Mouse (Mus musculus): ENCODE results near the gene Btf3.

Gene Btf3

DNA sequence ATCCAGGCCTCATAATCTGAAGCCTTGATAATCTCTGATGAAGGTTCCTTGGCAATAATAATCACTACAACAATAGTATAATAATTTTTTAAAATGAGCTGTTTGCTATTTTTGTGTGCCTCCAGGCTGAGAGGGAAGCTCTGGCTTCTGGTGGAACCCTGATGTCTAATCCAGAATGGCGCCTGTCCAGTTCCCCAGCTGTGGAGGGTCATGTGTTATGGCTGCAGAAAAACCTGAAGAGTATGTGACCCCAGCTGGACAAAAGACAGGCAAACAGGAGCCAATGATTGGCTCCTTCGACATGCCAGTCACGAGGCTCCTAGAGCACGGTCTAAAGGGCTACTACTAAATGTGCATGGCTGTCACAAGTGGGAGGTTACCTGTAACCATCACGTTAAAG is 23.7 kb upstream of the Btf3 start:
- DNase-seq (ENCODE audit: low read depth, low spot score): no peak

DNA sequence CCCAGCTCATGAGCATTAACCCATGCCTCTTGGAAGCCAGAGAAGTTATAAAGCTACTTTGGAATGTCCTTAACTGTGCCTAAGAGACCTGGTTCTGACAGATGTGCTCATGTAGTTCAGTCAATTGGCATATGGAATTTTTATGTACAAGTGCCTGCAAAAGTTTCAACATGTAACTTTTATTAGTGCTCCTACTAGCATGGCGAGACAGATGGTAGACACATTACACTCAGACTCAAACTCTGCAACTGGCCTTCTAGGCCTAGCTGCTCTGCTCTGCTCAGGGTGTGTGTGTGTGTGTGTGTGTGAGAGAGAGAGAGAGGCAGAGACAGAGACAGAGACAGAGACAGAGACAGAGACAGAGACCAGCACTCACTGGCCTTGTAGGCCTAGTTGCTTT is 19.4 kb upstream of the Btf3 start:
- DNase-seq (ENCODE audit: low read depth, low spot score): no peak

DNA sequence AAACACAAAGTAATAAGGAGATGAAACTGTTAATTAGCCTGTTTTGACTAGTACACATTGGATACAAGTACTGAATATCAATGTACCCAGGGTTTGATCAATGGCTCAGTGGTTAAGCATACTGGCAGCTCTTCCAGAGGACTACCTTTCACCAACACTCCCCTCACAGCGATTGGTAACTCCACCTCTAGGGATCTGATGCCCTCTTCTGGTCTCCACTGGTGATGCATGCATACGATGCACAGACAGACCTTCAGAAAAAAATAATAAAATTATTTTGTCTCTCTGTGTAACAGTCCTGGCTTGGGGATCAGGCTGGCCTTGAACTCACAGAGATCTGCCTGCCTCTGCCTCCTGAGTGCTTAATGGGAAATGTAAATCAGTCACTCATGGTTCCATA is 15.3 kb upstream of the Btf3 start:
- no peak for DNase-seq (ENCODE audit: low read depth, low spot score)

DNA sequence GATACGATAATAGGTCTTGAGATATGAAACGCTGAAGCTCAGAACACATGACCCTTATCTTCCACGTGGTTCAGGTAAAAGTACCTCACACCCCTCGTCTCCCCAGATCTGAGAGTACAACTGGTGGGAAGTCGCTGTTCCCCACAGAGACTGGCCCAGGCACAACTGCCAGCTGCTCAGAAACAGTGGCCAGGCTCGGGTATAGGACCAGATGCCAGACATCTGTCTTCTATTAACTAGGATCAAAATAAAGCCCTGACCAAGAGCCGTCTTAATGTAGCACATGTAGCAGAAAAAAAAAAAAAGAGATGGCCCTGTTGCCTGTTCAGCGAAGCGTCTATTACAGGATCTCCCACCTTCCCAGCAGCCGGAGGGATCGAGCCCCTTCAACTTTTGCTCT is 8.2 kb upstream of the Btf3 start:
- no peak for DNase-seq (ENCODE audit: low read depth, low spot score)

DNA sequence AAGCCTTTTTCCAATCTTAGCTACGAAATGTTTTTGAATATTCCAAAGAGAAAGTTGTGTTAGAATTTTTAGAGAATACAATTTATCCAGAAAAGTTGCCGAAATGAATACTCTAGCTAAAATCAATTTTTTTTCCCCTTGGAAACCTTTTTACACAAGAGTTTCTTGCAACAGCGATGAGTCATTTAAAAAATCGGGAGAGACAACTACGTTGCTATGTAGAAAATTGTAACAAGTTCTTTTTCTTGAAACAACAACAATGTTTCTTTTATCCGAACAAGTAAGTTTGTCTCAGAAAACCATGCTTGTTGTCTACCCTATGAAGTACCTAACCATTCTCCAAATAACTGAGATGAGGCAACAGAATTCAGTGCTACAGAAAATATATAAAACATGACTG is 1.1 kb upstream of the Btf3 start:
- DNase-seq (ENCODE audit: low read depth, low spot score): no peak

DNA sequence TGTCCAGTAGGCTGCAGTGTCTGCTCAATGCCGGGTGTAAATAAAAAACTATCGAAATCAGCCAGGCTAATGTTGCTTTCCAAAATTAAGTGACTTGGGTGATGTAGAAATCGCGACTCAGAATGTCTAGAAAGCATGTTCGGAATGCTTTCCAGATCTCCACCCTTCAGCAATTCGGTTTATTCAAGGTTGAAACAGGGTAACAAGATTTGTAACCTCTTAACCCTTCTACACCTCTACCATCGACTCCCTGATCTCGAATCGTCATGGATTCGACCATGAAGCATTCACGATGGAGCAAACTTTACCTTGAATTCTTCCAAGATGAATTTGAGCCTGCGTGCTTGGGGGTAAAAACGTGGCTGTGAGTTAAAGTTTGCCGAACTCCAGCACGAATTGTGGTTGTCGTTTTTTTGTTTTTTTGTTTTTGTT is 456 bp upstream of the Btf3 start:
- DNase-seq (ENCODE audit: low read depth, low spot score): no peak

DNA sequence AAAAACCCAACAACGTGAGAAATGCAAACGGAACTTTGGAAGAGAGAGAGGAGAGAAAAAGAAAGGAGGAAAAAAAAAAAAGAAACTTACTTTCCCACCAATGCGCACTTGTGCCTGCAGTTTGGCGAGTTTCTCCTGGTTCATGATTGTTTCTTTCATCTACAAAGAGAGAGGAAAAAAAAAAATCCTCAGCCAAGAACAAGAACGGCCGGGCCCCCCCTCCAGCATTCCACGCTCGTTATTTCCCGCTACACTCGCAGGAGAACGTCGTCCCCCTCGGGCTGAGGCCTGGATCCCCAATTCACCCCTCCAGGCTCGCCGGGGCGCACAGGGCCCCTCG is 696 bp downstream of the Btf3 start:
- no peak for DNase-seq (ENCODE audit: low read depth, low spot score)

DNA sequence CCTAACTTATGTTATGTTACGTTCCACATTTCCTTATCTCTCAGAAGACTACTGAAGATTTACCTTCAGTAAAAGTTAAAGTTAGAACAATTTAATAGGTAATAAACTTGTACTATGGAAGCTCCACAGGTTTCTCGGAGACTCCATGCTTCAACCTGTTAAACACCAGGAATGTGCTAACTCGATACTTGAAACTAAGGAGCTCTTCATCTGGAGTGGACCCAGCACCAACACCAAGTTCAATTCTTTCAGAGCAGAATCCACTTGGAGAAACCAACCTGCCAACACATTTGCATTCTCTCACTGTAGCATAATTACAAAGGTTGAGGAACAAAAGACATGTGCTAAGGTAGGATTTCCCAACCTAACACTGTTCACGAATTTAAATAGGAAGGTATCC is 1.7 kb downstream of the Btf3 start:
- DNase-seq (ENCODE audit: low read depth, low spot score): no peak

DNA sequence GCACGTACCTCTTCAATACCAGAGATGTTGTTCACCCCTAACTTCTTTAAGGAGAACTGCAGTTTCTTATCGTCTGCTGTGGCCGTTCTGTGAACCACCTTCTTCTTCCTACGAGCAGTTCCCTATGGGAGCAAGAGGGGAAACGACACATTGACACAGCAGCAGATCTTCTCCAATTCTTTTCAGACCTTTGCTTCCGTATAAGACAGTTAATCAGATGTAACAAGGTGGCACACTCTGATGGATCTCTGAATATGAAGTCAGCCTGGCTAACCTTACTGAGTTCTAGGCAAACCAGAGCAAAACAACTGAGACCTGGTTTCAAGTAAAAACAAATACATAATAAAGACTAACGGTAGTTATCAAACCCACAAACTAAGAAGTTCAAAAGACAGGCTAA is 3.2 kb downstream of the Btf3 start:
- DNase-seq (ENCODE audit: low read depth, low spot score): no peak

DNA sequence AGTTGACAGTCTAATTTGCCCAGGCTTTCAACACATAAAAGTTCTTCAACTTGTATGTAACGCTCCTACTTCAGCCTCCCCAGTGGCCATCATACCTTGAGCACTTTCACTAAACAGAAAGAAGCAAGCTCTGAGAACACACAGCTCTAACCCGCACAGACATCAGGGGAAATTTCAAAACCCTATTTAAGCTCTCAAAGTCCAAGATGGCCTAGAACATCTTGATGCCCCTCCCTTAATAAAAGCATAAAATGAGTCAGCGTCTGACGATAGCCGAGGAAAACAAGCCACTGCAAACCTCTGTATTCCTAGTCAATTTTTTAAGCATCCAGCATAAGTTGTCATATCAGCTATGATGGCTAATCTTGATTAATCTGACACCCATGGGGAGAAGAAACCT is 5.2 kb downstream of the Btf3 start:
- DNase-seq (ENCODE audit: low read depth, low spot score): no peak

DNA sequence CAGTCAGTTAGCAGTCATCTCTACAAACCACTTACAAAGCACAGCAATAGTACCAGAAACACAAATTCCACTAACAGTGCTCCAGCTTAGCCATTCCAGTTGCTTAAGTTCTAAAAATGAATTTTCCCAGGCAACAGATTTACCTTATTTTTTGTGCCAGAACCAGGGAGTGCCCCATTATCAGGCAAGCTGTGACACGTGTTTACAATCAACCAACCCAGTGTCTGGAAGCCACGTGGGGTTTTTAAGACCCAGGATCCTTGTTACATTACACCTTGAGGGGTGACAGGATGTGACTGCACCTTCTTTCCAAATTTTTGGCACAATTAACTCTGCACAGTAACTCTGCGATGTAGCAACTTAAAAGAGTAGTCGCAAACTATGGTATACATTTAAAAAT is 8.1 kb downstream of the Btf3 start:
- DNase-seq (ENCODE audit: low read depth, low spot score): no peak

DNA sequence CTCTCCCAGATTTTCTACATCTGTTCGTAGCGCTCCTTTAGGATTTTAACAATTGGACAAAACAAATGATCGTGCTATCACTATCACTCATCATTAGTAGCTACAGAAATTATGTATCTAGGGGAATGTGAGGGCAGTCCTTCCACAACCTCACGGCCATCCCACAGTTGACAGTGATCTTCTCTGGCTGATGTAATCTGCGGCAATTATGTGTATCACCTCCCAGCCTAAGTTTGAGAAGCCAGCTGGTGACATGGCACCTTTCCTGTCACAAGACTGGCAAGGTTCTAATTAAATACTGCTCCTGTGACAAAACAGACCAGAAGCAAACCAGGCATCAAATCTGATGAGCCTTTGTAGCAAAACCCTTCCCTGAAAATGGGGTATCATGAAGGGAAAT is 8.8 kb downstream of the Btf3 start:
- DNase-seq (ENCODE audit: low read depth, low spot score): no peak

DNA sequence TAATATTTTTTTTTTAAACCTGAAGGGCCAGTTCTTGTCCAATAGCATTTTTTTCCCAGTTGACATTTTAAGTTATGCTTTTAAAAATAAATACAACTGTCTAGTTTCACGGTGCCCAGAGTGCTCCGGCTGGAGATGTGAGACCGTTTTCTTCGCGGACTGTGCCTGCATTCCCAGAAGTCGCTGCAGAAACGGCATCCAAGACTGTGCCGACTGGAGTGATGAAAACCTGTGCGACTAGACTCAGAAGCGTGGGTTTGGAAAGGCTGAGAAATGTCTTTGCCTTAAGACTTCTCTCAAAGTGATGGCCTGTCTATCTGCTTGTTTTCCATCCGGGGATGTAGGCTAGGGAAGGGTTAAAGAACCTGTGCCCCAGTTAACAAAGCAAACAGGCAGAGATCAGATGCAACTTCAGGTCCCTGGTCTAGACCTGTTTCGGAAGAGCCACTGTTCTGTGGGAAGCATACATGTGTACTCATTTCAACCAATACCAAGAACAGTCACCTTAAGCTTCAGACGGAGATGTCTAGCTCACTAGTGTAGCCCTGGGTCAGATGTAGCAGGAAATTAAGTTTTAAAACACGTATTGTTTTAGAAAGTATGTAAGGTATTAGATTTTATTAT is 9.8 kb downstream of the Btf3 start:
- DNase-seq (ENCODE audit: low read depth, low spot score): no peak

DNA sequence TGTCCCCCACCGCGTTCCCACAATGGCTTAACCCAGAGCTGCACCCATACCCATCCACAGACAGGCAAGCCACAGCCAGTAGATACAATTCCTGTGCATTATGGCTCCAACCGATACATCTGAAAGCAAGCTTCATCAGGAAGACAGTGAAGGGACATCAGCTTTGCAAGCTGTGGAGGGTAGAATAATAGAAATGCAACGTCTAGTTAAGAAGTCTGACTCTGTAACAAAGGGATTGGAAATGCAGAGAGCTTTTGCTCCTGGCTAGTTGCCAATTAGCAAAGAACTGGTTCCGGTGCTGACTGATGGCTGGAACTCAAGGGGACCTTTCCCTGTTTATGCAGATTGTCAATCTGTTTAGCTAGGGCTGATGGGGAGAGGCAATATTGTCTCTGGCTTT is 10.4 kb downstream of the Btf3 start:
- DNase-seq (ENCODE audit: low read depth, low spot score): no peak

DNA sequence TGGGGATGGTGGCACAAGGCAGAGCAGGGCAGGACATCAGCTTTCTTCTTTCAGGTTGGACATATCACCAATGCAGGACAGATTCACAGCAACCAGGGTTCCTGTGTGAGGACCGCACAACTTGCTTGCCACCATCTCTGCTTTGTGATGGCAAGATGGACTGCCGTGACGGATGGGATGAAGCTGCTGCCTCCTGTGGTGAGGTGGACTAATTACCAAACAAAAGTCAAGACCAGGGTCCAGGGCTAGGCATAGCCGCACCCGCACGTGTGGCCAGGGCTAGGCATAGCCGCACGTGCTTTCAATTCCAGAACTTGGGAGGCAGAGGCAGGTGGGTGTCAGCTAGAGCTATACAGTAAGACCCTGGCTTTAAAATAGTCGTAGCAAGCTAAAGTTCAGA is 11.5 kb downstream of the Btf3 start:
- DNase-seq (ENCODE audit: low read depth, low spot score): no peak

DNA sequence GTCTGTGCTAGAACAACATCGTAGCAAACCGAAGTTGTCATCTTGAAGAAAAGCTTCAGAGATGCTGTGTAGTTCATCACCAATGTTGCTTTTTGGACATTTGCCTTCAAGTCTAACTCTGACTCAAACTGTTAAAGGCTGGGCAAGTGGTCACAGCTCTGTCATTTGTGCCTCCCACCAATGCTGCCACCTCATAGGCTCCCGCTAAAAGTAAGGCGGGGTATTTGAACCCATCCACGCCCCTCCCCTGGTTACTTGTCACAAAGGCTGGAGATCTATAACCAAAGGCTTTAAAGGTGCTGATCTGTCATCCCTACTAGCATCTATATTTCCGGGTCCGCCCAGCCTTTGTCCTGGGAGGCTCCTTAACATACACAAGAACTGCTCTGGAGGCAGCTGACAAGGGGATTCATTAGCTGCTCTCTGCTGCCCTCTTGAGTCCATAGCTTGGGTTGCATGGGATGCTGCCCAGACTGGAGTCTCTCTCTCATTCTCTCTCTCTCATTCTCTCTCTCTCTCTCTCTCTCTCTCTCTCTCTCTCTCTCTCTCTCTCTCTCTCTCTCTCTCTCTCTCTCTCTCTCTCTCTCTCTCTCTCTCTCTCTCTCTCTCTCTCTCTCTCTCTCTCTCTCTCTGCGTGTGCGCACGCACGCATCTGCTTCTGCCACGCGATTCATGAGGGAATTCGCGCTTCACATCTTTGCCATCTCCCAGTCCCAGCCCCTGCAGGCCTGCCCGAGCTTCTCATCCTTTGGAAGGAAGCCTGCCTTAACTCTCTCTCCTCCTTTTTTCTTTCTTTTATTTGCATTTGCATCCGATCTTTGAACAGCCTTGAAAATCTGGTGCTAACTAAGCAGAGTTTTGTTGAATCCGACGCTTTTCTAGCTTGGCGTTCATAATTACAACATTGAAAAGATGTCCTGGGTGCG is 17.7 kb downstream of the Btf3 start:
- peak; percentile 56 for DNase-seq (ENCODE audit: low read depth, low spot score)

DNA sequence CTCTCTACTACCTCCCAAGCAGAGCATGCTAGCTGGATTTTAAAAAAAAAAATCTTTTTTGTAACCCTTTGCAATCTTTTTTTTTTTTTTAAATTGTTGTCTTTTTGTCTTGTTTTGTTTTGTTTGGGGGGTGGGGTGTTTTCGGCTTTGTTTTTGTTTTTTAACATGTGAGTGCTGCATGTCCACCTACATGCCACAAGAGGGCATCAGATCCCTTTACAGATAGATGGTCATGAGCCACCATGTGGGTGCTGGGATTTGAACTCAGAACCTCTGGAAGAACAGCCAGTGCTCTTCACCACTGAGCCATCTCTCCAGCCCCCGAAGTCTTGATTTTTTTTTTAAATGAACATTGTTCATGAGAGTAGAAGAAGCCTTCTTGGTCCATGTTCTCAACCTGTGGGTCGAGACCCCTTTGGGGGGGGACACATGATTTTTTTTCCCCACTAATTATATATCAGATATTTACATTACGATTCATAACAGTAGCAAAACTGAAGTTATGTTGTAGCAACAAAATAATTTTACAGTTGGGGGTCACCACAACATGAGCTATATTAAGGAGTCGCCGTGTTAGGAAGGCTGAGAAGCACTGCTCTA is 18.8 kb downstream of the Btf3 start:
- no peak for DNase-seq (ENCODE audit: low read depth, low spot score)

DNA sequence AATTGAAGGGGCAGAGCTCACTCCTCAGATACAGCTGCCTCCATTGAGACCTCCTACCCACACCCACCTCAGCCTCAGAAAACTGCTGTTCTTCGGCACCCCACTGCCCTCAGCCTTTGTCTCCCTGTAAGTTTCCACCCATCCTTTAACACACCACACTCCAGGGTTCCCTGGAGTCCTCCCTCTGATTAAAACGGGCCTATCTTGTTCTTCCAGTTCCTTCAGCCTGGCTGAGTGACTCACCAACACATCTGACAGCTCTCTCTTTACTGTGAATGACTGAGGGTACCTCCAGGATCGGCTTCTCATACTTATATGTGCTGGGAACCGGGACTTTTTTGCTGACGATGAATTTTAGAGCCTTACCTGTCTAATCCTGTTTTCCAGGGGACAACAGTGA is 20.7 kb downstream of the Btf3 start:
- no peak for DNase-seq (ENCODE audit: low read depth, low spot score)

DNA sequence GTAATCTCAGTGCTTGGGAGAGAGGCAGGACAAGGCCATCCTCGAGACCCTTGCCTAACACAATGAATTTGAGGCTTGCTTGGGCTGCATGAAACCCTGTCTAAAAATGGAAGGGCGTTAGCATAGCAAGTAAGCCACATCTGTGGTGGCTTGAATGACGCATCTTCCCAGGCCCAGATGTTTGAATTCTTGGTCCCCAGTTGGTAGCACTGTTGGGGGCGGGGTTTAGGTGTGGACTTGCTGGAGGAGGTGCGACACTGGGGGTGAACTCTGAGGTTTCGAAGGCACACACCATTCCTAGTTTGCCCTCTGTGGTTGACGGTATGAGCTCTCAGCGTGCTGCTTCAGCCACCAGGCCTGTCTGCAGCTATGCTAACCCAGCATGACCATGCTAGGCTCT is 25.1 kb downstream of the Btf3 start:
- DNase-seq (ENCODE audit: low read depth, low spot score): no peak

DNA sequence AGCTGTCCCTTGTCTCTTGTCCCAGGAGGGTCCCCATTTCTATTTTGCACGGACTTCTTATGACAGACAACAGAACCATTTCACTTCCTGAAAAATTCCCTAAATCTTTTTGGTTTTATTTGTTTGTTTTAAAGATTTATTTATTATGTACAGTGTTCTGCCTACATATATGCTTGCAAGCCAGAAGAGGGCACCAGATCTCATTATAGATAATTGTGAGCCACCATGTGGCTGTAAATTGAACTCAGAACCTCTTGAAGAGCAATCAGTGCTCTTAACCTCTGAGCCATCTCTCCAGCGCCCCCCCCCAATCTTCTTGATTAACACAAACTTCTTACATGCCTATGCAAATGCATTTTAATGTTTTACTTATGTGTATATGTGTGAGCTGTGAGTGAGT is 26.1 kb downstream of the Btf3 start:
- no peak for DNase-seq (ENCODE audit: low read depth, low spot score)

DNA sequence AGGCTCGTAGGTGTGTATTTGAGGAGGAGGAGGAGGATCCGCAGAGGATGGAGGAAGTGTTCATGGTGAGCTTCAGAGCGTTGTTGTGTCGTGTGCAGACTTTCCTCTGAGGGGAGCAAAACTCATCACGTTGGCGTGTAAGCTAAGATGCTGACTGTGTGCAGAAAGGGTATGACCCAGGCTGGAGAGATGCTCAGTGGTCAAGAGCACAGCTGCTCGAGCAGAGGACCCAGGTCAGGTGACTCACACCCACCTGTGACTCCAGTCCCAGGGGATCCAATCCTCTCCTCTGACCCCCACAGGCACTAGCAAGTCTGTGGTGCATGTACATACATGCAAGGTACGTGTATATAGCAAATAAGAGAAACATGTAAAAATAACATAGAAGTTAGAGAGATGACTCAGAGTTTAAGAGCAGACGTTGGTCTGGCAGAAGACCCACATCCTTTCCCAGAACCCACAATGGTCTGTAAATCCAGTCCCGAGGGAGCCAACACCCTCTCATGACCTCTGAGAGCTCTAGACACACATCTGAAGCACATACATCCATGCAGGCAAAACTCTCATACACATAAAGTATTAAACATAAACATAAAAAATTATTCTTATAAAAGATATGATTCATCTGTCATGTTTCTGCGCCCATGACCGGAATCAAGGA is 35.7 kb downstream of the Btf3 start:
- DNase-seq (ENCODE audit: low read depth, low spot score): no peak

DNA sequence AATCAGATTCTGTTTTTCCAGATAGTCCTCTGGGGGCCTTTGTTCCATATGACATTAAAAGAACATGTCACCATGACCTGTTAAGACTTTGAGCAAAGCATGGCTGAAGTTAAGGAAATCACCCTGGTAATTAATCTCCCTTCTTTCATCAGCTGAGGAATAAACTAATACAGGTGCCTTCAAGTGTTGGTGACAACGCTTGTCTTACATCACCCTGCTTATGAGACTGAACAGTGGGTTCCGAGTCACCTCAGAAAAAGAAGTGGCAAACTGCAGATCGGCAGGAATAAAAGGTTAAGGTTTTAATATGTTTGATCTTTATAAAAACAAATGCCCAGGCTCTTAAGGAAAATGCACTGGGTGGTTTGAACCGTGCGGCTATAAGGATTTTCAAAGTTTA is 37.1 kb downstream of the Btf3 start, which contains the start of gene Gm21976:
Gene Gm21976, plus strand, starts transcription at position 202 of the 400 bp plus-strand sequence.
- DNase-seq (ENCODE audit: low read depth, low spot score): no peak
